Mouse (Mus musculus) left cerebral cortex, adult 2 months (tissue): ENCODE results near the gene Cd80. TPM values are rescaled to one million over a fixed set of nuclear protein-coding genes. Genes with fewer than 3 reads are reported as not detected.

ENCODE experiments used
- DNase-seq, 2 experiments: peaks; one replicate each; pipeline ENCODE4 v3.0.0; 2021 to 2022; ENCODE audit warnings: low spot score in 2 of 2, mixed read lengths in 1 of 2; ENCODE audit errors: extremely low spot score in 1 of 2
- H3K27ac ChIP-seq: fragments of 200-600 bp; 2 replicates; pipeline ENCODE4 v1.8.1; 2022
- H3K4me3 ChIP-seq: fragments of 200-600 bp; 2 replicates; pipeline ENCODE4 v1.8.1; 2022
- CTCF ChIP-seq: fragments of 200-600 bp; IDR thresholded peaks from 2 replicates; pipeline ENCODE4 v1.8.1; 2022; ENCODE audit warnings: antibody characterized with exemption, mild to moderate bottlenecking, moderate library complexity
- intact Hi-C: fragments of 180-260 bp; cut with DNase I; formaldehyde crosslinking; loops from one replicate; pipeline ENCODE4 v1.15.1; 2025
- long read RNA-seq, 2 experiments: library from polyadenylated mRNA; stranded (forward); transcript quantifications; one replicate each; pipeline ENCODE4 v2.0.0; 2021; ENCODE audit warnings: borderline mapping rate in 2 of 2
- total RNA-seq, 2 experiments: library from RNA; stranded (reverse); gene quantifications; 2 replicates each; pipeline ENCODE4 v1.2.3; 2021

Gene Cd80
- total RNA-seq = under 1 TPM; 0.27 to 0.54 TPM
- long read RNA-seq, experiment 1, partial matches to known transcripts = 0 of 16 reads
- long read RNA-seq, experiment 1, other reads (novel, unspliced or antisense) = 16 of 16 reads
- long read RNA-seq, experiment 2, partial matches to known transcripts = 0 of 12 reads
- long read RNA-seq, experiment 2, other reads (novel, unspliced or antisense) = 12 of 12 reads

- intact Hi-C loops = no loop called here
- no peak for TF ChIP-seq CTCF
- Histone ChIP-seq H3K4me3 (no peak within 1 kb of the TSS), H3K27ac (no peak within 1 kb of the TSS)
- DNase-seq = no peak
Measured at GRCm38 (mm10) chr16:38455511-38456418, at the start of gene Cd80. Gene Cd80, plus strand, starts transcription at chr16:38455561.

GRCm38 (mm10) chr16:38406293-38406692 is 49.1 kb upstream of the Cd80 start:
- no peak for TF ChIP-seq CTCF
- Histone ChIP-seq H3K4me3 (no peak overlapping the region), H3K27ac (no peak overlapping the region)
- DNase-seq = no peak
- intact Hi-C loops = no loop called here

GRCm38 (mm10) chr16:38406708-38407107 is 48.7 kb upstream of the Cd80 start:
- TF ChIP-seq CTCF = no peak
- DNase-seq = no peak
- intact Hi-C loops = no loop called here
- Histone ChIP-seq H3K27ac (no peak overlapping the region), H3K4me3 (no peak overlapping the region)

GRCm38 (mm10) chr16:38407584-38407983 is 47.8 kb upstream of the Cd80 start:
- Histone ChIP-seq H3K4me3 (no peak overlapping the region), H3K27ac (no peak overlapping the region)
- intact Hi-C loops = no loop called here
- no peak for TF ChIP-seq CTCF
- DNase-seq = no peak

- no peak for DNase-seq
- no peak for TF ChIP-seq CTCF
- H3K27ac ChIP-seq = no peak overlapping the region
- intact Hi-C loops = no loop called here
- no peak overlapping the region for H3K4me3 ChIP-seq
Measured at GRCm38 (mm10) chr16:38408416-38408815, 46.9 kb upstream of the Cd80 start.

GRCm38 (mm10) chr16:38414953-38415352 is 40.4 kb upstream of the Cd80 start:
- no peak overlapping the region for H3K27ac ChIP-seq
- no peak overlapping the region for H3K4me3 ChIP-seq
- intact Hi-C loops = no loop called here
- no peak for TF ChIP-seq CTCF
- no peak for DNase-seq

GRCm38 (mm10) chr16:38425374-38425773 is 30.0 kb upstream of the Cd80 start:
- intact Hi-C loops = no loop called here
- H3K4me3 ChIP-seq = no peak overlapping the region
- no peak for DNase-seq
- H3K27ac ChIP-seq = no peak overlapping the region
- no peak for TF ChIP-seq CTCF

- no peak for TF ChIP-seq CTCF
- Histone ChIP-seq H3K4me3 (no peak overlapping the region), H3K27ac (no peak overlapping the region)
- no peak for DNase-seq
- intact Hi-C loops = no loop called here
Measured at GRCm38 (mm10) chr16:38425799-38426198, 29.6 kb upstream of the Cd80 start.

- no peak overlapping the region for H3K4me3 ChIP-seq
- no peak for TF ChIP-seq CTCF
- DNase-seq = no peak
- no peak overlapping the region for H3K27ac ChIP-seq
- intact Hi-C loops = no loop called here
Measured at GRCm38 (mm10) chr16:38431446-38432185, 23.7 kb upstream of the Cd80 start.

GRCm38 (mm10) chr16:38432498-38433425 is 22.6 kb upstream of the Cd80 start, which contains the start of gene Pla1a:
Gene Pla1a, minus strand, starts transcription at chr16:38433145.
- no peak for TF ChIP-seq CTCF
- Histone ChIP-seq H3K4me3 (no peak within 1 kb of the TSS), H3K27ac (no peak within 1 kb of the TSS)
- DNase-seq = no peak
- intact Hi-C loops = no loop called here

GRCm38 (mm10) chr16:38433514-38433913 is 21.8 kb upstream of the Cd80 start:
- Histone ChIP-seq H3K4me3 (no peak overlapping the region), H3K27ac (no peak overlapping the region)
- intact Hi-C loops = no loop called here
- no peak for DNase-seq
- TF ChIP-seq CTCF = no peak
